Mouse (Mus musculus) ES-CJ7 (cell line): ENCODE results near the gene Grb7.
A peak's percentile ranks its signal among the peaks of the same experiment; 100 is the strongest.

Source experiments
- DNase-seq: peaks from one replicate; pipeline ENCODE4 v3.0.0; 2011; ENCODE audit warnings: low read depth, low spot score

The Grb7 gene

GRCm38 (mm10) chr11:98497388-98498288 is 51.4 kb downstream of the Grb7 start:
- DNase-seq: peak; percentile 30

GRCm38 (mm10) chr11:98504926-98505325 is 58.7 kb downstream of the Grb7 start:
- no peak for DNase-seq
